Mouse (Mus musculus) c-Kit-positive CD71-negative TER-119-negative erythroid progenitor cells, embryonic 14.5 days (primary cell): ENCODE measurements at regions not wholly inside any gene's neighbourhood (a gene's known extent, or its start where the extent isn't known, plus 50 kb on each side); places are given as distances from the start of the nearest gene placed in this dataset.

Source experiments
- DNase-seq: peaks from one replicate; pipeline ENCODE4 v3.0.0-alpha.2; 2013; ENCODE audit warnings: low read depth

GRCm38 (mm10) chr7:73637101-73637809 lies 95.6 kb upstream of the Chd2 start:
- DNase-seq = no peak

GRCm38 (mm10) chr7:73635422-73635821 lies 93.8 kb upstream of the Chd2 start:
- DNase-seq = no peak

- DNase-seq = no peak
Measured at GRCm38 (mm10) chr7:73630790-73631189, 89.2 kb upstream of the Chd2 start.

- no peak for DNase-seq
Measured at GRCm38 (mm10) chr7:73629182-73629581, 87.6 kb upstream of the Chd2 start.

GRCm38 (mm10) chr7:73628071-73628470 lies 86.4 kb upstream of the Chd2 start:
- DNase-seq = peak; percentile 79

- DNase-seq = no peak
Measured at GRCm38 (mm10) chr7:73626291-73626690, 84.7 kb upstream of the Chd2 start.

GRCm38 (mm10) chr7:73625651-73626050 lies 84.0 kb upstream of the Chd2 start:
- DNase-seq = no peak

GRCm38 (mm10) chr7:73624992-73625391 lies 83.4 kb upstream of the Chd2 start:
- no peak for DNase-seq

- no peak for DNase-seq
Measured at GRCm38 (mm10) chr7:73624093-73624600, 82.5 kb upstream of the Chd2 start.

- DNase-seq = no peak
Measured at GRCm38 (mm10) chr7:73622468-73622867, 80.8 kb upstream of the Chd2 start.

GRCm38 (mm10) chr7:73620341-73620740 lies 78.7 kb upstream of the Chd2 start:
- no peak for DNase-seq

- no peak for DNase-seq
Measured at GRCm38 (mm10) chr7:73618758-73619416, 77.3 kb upstream of the Chd2 start.

GRCm38 (mm10) chr7:73617910-73618757 lies 76.5 kb upstream of the Chd2 start:
- DNase-seq = peak; percentile 93

- DNase-seq = no peak
Measured at GRCm38 (mm10) chr7:73616971-73617906, 75.6 kb upstream of the Chd2 start.

GRCm38 (mm10) chr7:73616015-73616414 lies 74.4 kb upstream of the Chd2 start:
- no peak for DNase-seq

- no peak for DNase-seq
Measured at GRCm38 (mm10) chr7:73614840-73615555, 73.4 kb upstream of the Chd2 start.

GRCm38 (mm10) chr7:73614341-73614740 lies 72.7 kb upstream of the Chd2 start:
- no peak for DNase-seq

- no peak for DNase-seq
Measured at GRCm38 (mm10) chr7:73612752-73613092, 71.1 kb upstream of the Chd2 start.

- DNase-seq = no peak
Measured at GRCm38 (mm10) chr7:73611866-73612751, 70.5 kb upstream of the Chd2 start.

- DNase-seq = no peak
Measured at GRCm38 (mm10) chr7:73608804-73609275, 67.2 kb upstream of the Chd2 start.
